Mouse (Mus musculus) kidney, adult 9 months (tissue): ENCODE results near the gene Poll.

Experiments
- DNase-seq: peaks from one replicate; pipeline ENCODE4 v3.0.0; 2022

Poll gene

GRCm38 (mm10) chr19:45535214-45535735, 25.1 kb downstream of the Poll start:
- no peak for DNase-seq

GRCm38 (mm10) chr19:45533617-45534016, 26.7 kb downstream of the Poll start:
- DNase-seq, result no peak

- no peak for DNase-seq
These were observed 28.8 kb downstream of the Poll start for GRCm38 (mm10) chr19:45531554-45531953.

- no peak for DNase-seq
These were observed 29.9 kb downstream of the Poll start for GRCm38 (mm10) chr19:45530200-45530995.

- DNase-seq, result no peak
These were observed 31.0 kb downstream of the Poll start for GRCm38 (mm10) chr19:45529294-45529693.

GRCm38 (mm10) chr19:45527931-45528534, 32.3 kb downstream of the Poll start:
- no peak for DNase-seq

GRCm38 (mm10) chr19:45527382-45527781, 32.9 kb downstream of the Poll start:
- DNase-seq, result no peak

- no peak for DNase-seq
These were observed 44.1 kb downstream of the Poll start for GRCm38 (mm10) chr19:45516264-45516663.

GRCm38 (mm10) chr19:45515341-45515740, 45.0 kb downstream of the Poll start:
- no peak for DNase-seq

- no peak for DNase-seq
These were observed 48.9 kb downstream of the Poll start for GRCm38 (mm10) chr19:45511406-45511805.

- no peak for DNase-seq
These were observed 49.7 kb downstream of the Poll start for GRCm38 (mm10) chr19:45510680-45511079.

GRCm38 (mm10) chr19:45507531-45507930, 52.8 kb downstream of the Poll start:
- DNase-seq, result no peak

- no peak for DNase-seq
These were observed 54.9 kb downstream of the Poll start for GRCm38 (mm10) chr19:45505446-45505845.
